Comparison of ENCODE assay signal across 21 mouse cellular contexts in the genomic region with DNA sequence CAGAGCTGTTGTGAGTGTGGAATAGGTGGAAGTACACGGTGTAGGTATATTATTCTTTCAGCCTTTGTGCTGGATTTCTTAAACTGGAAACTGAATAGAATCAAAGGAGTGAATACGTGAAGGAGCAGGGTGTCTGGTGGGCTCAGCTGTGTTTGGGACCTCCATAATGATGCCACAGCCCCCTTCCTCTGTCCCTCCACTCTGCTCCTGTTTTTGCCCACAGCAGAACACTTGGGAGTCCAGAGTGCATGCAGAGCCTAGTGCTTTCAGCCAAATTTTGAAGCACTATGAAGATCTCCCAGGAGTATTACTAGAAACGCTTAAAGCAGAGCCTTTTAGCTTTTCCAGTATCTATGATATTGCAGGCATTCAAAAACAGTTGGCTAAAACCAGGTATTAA.
"Had no signal": no experiment of that assay in that cellular context is flagged by ENCODE, and none has a peak within 500 bp of the region (broad histone marks: within the 10 kb centered on the region; RNA-seq: fewer than 3 reads in every experiment).

No protein-coding gene starts in this region.

- H3K27ac ChIP-seq: kidney, postnatal 0 days; layer of hippocampus, adult 2 months; left cerebral cortex, adult 2 months; limb, embryonic 12.5 days; limb, embryonic 15.5 days; liver, embryonic 14.5 days; macrophage; stomach, embryonic 15.5 days had no signal

- H3K4me1 ChIP-seq: limb, embryonic 12.5 days; limb, embryonic 15.5 days; stomach, embryonic 15.5 days had no signal

- H3K27me3 ChIP-seq: limb, embryonic 12.5 days; limb, embryonic 15.5 days; stomach, embryonic 15.5 days had no signal

- H3K36me3 ChIP-seq: limb, embryonic 12.5 days; limb, embryonic 15.5 days; stomach, embryonic 15.5 days had no signal

- ATAC-seq: intestine, postnatal 0 days; liver, postnatal 0 days; lung, postnatal 0 days had no signal

- H3K9me3 ChIP-seq: limb, embryonic 12.5 days; limb, embryonic 15.5 days; stomach, embryonic 15.5 days had no signal

- DNase-seq: kidney, adult 2 months; kidney, postnatal 25 days; layer of hippocampus, adult 9-11 months; layer of hippocampus, postnatal 36 days; left cerebral cortex, postnatal 4 days; liver, postnatal 0 days; right cerebral cortex, postnatal 25 days; spleen, adult 18-20 months; thymus, postnatal 36 days had no signal

- H3K4me2 ChIP-seq: limb, embryonic 12.5 days; limb, embryonic 15.5 days; liver, embryonic 11.5 days; lung, embryonic 14.5 days; stomach, embryonic 15.5 days had no signal

- H3K9ac ChIP-seq: limb, embryonic 12.5 days; limb, embryonic 15.5 days; liver, embryonic 14.5 days; liver, postnatal 0 days; lung, embryonic 14.5 days; stomach, embryonic 15.5 days had no signal

- H3K4me3 ChIP-seq: layer of hippocampus, adult 2 months; left cerebral cortex, adult 2 months; limb, embryonic 12.5 days; limb, embryonic 15.5 days; stomach, embryonic 15.5 days had no signal
